Mouse (Mus musculus): ENCODE measurements around the gene Nmrk2.

GRCm38 (mm10) chr10:81249442-81249841 is 47.6 kb upstream of the Nmrk2 start:
- TF ChIP-seq CTCF (IDR thresholded peaks at IDR 0.05; ENCODE audit: insufficient read depth, low read length): no peak
- no peak for TF ChIP-seq POLR2A (IDR thresholded peaks at IDR 0.05; ENCODE audit: borderline replicate concordance, extremely low read depth, low read depth, low read length)

All from lung, adult 2 months (tissue).